Mouse (Mus musculus) sigmoid colon, adult 10 weeks (tissue): ENCODE measurements around the gene Sppl2c. TPM values are rescaled to one million over a fixed set of nuclear protein-coding genes. Genes with fewer than 3 reads are reported as not detected.

Source experiments
- polyA plus RNA-seq: library from polyadenylated mRNA; stranded (reverse); fragments of 350-450 nt; fragmentation: Illumina TruSeq; extraction: RNeasy Lipid Tissue Mini Kit (QIAGEN cat#74804); gene quantifications from one replicate; pipeline ENCODE4 v1.2.3, GENCODE M21; 2014; ENCODE audit warnings: low read depth, low replicate concordance

Sppl2c gene
- not detected for polyA plus RNA-seq

GRCm38 (mm10) chr11:104186135-104186836 is at the start of gene Sppl2c:
Sppl2c (plus strand) TSS chr11:104186327.

GRCm38 (mm10) chr11:104231041-104231911 is 45.1 kb downstream of the Sppl2c start, which contains the start of gene Mapt:
Mapt (plus strand) TSS chr11:104231390.

Other genes with a start within 250 kb of the Sppl2c start
- 23.3 TPM for gene Nsf, start 232.3 kb upstream of the Sppl2c start, polyA plus RNA-seq
- gene Arf2, start 219.6 kb upstream of the Sppl2c start, polyA plus RNA-seq, result 19.9 TPM
- not detected for gene Crhr1, start 53.5 kb upstream of the Sppl2c start, polyA plus RNA-seq
- gene Mapt, start 45.1 kb downstream of the Sppl2c start, polyA plus RNA-seq, result 2.9 TPM